Mouse (Mus musculus) kidney, adult 18-20 months (tissue): Measurements from ENCODE around the gene Cacna2d2.

Source experiments
- DNase-seq: peaks from one replicate; pipeline ENCODE4 v3.0.0; 2021

Cacna2d2 gene

DNA sequence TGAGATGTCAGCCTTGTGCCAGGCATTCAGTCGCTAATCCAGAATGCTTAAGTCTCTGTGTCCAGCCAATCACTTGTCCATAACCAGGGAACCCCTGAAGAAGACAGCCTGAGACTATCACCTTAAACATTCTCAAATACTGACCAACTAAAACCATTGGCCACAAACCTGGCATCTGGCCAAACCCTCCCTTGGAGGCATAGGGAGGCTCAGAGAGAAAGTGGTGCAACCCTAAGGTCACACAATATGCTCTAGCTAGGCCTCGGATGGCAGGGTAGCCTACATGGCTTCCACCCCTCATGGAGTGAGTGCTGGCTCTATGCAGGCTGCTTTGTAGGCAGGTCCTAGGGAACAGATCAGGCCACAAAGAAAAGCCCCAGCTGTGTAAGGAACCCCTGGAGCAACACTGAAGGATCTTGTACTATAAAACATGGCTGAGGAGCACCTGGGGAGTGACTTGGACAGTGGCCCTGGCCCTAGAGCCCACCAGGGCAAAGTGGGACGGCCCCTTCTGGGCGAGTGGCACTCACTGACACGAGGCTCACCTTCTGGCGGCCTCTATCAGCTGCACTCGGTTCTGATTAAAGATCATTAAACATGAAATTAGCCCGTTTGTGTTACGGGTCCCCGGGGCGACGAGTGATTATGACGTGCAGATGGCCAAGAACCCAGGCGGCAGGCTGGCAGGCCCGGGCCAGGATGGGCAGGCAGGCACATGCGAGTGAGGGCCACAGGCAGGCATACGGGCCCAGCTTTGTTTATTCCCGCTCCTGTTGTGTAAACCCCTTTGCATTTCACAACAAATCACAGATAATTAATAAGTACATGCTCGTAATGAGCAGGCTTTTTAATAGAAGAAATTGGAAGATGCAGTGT lies 105.5 kb downstream of the Cacna2d2 start:
- no peak for DNase-seq

DNA sequence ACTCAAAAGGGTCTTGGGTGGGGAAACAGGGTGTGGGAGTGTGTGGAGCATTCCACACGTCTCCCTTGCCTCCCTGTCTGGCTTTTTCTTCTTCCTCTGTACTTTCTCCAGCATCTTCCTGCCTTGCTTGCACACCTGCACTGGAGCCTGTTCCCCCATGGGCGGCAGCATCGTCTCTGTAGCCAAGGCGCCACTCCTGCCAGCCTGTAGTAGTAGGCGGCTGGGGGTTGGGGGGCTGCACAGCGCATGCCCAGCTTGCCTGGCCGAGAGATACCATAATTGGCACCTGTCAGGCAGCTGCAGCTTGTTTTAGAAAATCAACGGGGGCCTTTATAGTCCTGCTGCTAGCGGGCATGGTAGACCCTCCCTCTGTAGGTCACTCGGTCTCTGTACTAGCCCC lies 108.9 kb downstream of the Cacna2d2 start:
- no peak for DNase-seq

DNA sequence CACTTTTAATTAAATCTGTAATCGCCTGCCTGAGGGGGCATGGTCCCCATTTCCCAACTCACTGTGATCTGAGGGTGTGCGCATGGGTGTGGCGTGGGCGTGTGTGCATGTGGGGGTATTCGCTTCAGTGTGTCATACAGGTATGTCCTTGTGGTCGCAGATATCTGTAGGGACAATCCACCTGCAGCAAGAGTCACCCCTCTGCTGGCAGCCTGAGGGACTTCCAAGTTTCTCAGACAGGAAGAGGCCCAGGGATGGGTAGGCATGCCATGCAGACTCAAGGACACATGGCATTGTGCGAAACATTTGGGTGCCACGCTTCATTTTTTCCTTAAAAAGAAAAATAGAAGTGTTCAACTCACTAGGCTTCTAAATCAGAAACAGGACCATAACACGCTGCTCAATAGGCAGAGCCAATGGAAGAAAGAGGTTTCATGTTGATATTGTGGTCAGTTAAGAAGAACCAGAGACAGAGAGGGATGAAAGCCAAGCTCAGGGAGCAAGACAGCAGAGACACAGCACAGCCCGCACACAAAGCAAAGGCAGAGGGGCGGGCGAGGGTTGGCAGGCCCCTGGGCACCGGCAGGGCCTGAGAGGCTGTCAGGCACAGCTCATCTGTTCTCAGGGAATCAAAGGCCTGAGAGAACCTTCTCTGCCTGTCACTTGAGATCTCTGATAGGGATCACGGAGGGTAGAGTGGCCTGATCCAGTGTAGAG lies 111.1 kb downstream of the Cacna2d2 start:
- no peak for DNase-seq

DNA sequence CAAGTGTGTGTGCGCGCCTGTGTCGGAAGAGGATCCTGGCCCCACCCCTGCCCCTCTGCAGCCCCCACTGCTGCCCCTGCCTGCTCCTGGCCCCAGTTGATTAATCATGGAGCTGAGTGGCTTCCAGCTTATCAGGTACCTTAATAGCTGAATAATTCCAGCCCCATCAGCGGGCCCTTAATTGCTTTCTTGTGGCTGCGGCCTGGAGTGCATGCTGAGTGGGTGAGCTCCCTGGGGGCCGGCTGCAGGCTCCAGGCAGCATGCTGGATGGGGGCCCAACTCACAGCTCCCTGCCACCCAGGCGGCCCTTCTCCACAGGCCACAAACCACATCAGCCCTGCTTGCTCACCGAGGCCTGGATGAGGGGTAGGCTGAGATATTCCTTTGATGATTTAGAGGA lies 112.0 kb downstream of the Cacna2d2 start:
- DNase-seq = no peak

DNA sequence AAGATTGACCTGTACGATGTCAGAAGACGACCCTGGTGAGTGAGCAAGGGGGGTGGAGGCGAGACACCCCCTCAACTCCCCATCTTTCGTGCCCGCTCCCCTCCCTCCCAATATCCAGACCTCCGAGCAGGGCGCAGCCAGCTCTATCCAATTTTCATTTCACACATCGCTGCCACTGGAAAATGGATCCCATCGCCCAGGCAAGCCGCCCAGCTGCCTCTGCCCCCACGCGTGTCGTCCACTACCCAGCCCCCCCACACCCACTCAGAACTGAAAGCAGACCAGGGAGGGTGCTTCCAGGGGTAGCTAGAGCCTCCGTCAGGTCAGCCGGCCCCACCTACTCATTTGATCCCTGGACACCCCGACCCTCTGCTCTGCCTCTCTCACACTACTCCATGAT lies 112.9 kb downstream of the Cacna2d2 start:
- no peak for DNase-seq

DNA sequence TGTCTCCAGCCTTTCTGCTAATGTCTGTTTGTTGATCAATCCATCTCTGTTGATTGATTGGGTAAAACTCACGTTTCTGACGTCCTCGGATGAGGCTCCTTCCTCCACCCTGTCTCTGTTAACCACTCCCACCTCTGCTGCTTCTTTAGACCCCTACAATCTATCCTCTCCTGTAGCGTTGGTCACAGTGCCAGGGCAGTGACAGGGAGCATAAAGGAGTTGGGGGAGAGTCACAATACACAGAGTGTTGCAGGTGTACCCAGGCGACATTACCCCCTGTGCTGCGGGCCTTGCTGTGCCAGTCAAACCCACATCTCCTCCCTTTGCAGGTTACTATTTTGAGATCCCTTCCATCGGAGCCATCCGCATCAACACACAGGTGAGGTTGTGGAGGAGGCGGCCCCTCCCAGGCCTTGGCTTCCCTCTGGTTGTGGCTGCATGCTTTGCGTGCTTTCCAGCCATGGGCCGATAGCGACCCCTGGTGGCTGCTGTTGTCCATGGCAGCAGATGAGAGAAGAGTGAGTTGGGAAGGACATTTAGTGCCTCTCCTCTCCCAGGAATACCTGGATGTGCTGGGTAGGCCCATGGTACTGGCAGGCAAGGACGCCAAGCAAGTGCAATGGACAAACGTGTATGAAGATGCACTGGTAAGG lies 115.0 kb downstream of the Cacna2d2 start:
- peak; percentile 86 for DNase-seq

DNA sequence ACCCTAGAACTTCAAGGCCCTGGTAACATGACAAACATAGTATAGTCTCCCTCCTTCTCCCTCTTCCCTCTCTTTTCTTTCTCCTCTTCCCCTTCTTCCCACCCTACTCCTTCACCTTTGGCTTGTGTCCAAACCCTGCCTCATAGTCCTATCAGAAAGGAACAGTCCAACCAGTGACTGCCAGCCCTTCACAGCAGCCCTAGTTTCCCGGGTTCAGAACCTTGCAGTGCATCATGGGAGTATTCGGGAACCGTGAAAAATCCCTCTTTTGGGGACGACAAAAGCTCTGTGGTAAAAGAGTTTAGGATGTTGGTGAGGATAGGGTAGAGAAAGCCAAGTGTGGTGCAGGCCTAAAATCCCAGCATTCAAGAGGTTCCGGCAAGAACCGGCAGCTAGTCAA lies 120.9 kb downstream of the Cacna2d2 start:
- no peak for DNase-seq

DNA sequence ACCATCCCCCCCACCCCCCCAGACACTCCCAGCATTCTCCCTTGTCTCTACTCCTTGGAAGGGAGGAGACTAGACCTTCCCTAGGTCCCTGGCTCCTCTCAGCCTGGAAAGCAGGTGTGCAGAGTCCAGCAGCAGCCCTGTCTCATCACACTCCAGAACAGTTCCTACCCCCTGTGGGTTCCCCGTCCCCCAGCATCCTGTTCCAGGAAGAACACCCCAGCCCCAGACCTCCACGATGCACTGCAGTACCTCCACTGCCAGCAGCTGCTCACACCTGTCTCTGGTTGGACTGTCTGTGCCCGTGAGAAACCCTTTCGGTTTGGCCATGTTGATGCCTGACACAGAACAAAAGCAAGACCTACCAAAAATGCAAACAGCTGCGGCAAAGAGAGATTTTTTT lies 121.8 kb downstream of the Cacna2d2 start:
- no peak for DNase-seq

DNA sequence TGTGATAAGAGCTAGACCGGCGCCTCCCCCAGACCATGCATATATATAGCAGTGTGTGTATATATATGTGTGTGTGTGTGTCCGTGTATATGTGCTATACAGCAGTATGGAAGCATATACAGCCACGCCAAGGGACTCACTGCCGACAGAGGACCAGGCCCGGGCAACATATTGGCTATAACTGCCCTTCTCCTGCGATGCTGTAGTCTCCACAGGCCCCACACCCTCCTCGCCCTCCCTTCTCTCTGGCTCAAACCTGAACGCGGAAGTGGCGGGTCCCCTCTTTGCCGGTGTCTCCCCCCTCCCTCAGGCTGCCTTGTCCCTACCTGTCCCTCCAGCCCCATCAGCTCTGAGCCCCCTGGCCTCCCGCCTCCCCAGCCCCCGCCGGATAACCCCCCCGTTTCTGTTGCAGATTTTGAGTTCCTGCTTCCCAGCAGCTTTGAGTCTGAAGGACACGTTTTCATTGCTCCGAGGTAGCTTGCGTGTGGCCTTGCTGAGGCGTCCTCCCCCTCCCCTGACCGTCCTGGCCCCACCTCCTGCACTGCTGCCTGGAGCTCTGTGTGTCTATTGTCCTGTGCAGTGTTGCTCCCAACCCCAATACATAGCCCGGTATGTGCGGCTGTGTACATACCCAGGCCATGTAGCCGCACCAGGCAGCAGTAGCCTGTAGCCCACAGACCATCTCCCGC lies 122.4 kb downstream of the Cacna2d2 start:
- no peak for DNase-seq

DNA sequence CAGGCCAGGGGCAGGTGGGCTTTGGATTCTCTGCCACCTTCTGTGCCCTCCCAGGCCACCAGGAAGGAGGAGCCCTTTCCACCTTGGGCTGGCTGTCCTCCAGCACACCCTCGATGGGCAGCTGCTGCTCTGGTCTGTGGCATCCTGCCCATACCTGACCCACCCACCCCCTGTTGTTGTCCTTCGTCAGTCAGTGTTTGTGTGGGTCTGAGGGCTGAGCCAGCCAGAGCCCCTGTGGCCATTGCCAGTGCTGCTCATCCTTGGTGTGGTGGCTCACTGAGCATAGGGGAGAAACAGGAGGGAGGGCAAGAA lies 122.9 kb downstream of the Cacna2d2 start:
- no peak for DNase-seq

DNA sequence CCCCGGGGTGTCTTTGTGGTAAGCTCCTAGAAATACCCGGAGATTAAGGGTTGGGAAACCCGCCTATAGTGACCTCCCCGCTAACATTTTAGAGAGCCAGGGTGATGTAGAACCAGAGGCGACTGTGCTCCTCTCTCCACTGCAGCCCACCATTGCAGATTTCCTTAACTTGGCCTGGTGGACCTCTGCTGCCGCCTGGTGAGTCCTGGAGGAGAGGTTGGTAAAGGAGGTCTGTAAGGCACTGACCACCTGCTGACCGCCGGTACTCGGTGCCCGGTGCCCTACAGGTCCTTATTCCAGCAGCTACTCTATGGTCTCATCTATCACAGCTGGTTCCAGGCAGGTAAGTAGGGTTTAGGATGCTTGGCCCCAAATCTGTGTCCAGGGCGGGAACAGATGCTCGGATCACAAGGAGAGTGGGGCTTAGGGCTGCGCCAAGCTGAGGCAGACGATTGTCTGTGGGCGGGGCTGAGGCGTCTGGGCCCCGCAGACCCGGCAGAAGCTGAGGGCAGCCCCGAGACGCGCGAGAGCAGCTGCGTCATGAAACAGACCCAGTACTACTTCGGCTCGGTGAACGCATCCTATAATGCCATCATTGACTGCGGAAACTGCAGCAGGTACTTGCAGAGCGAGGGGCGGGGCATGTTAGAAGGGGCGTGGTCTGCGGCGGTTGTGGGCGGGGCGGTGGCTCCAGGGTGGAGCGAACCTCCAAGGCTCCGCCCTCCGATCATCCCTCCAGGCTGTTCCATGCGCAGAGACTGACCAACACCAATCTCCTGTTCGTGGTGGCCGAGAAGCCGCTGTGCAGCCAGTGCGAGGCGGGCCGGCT lies 127.0 kb downstream of the Cacna2d2 start:
- DNase-seq = peak; percentile 81

DNA sequence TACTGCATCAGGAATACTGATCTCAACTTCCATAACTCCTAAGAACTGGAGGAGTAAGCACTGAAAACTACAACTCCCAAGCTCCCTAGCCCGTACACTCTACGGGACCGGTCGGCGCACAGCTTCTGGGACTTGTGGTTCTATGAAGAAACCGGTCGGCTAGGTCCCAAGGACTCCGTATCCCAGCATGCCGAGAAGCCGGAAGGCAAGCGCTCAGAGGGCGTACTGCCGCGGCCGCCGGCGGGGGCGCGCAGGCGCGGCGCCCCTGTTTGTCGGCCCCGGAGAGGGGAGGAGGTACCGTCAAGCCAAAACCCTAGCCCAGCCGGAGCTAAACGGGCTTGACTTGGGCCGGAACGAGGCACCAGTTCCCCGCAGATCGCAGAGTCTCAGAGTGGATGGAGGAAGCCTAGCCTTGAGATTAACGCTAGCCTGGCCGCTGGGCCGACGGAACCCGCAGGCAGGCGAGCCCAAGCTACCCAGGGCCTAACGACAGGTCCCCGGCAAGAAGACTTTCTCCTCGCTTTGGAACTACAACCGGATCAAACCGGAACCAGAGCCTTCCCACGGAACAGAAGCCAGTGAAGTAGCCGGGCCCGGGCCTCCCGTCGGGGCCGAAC lies 134.5 kb downstream of the Cacna2d2 start, which contains the start of gene Tmem115:
TSS of gene Tmem115 (plus strand) at position 155 of the 617 bp plus-strand sequence.
- DNase-seq = peak; percentile 90

DNA sequence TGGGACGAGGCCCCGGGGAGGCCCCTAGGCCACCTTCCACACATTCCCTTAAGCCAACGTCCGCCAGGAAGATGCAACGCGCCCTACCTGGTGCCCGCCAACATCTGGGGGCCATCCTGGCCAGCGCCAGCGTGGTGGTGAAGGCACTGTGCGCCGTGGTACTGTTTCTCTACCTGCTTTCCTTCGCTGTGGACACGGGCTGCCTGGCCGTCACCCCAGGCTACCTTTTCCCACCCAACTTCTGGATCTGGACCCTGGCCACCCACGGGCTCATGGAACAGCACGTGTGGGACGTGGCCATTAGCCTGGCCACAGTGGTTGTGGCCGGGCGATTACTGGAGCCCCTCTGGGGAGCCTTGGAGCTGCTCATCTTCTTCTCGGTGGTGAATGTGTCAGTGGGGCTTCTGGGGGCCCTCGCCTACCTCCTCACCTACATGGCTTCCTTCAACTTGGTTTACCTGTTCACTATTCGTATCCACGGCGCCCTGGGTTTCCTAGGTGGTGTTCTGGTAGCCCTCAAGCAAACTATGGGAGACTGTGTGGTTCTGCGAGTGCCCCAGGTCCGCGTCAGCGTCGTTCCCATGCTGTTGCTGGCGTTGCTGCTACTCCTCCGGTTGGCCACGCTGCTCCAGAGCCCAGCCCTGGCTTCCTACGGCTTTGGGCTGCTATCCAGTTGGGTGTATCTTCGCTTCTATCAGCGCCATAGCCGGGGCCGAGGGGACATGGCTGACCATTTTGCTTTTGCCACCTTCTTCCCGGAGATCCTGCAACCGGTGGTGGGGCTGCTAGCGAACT lies 135.2 kb downstream of the Cacna2d2 start:
- DNase-seq = no peak

DNA sequence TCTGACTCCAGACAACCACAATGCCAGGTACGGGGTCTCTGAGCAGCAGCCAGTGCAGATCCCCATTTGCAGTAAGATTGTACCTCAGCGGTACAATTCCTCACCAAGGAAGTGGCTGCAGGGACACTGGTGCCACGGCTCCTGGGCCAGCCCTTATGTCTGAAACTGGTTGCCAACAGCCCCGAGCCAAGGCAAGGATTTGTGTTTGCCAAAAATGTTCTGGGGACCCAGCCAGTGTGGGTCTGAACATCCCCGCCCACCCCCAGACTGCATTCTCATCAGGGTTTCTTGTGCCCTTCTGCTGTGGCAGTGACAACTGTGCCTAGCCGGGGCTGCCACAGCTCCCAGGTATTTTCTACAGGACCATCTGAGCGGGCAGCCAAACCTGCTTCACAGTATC lies 138.8 kb downstream of the Cacna2d2 start:
- DNase-seq = no peak

DNA sequence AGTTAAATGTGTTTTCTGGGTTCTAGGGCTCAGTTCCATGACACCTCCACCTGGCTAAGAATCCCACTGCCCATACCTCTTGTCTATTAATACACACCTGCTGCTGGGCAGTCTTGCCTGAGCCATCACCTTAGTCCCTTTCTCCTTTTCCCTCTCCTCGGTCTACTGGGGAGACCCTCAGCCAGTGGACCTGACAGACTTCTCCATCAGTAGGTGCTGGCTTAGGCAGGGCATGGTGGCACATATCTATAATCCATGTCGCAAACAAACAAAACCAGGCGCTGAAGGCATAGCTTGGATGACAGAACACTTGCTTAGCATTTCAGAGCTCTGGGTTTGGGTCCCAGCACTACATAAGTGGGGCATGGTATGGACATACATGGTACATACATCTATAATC lies 139.3 kb downstream of the Cacna2d2 start:
- no peak for DNase-seq

DNA sequence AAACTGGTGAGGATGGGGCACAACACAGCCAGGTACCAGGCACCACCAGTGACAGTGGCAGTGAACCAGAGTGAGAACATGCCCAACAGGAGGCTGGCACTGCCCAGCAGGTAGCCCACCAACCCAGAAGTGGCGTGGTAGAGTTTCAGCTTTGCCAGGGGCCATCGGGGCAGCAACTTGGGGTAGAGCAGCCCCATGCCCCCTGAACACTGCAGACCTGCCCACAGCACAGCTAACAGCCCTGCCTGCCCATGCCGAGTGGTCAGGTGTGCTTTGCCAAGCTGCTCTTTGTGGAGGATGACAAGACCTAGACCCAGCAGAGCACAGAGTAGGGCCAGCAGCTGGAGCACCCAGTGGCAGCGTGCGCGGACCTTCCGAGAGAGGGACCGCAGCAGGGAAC lies 140.5 kb downstream of the Cacna2d2 start:
- no peak for DNase-seq

DNA sequence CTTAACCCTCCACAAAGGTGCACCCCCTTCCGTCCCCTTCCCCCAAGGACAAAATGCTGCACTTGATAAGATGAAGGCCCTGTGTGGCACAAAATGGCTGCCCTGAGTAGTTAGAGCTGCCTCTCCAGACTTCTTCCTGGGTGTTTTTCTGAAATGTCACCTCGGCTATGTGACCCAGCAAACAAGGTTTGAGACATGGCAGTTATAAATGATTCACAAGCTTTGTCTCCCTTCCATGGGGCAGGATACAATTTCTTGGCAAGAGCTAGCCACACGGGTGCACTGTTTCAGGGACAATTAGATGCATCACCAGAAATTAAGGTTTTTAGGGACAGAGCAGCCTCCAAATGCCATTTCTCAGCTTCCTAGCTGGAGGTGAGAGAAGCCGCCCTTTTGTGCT lies 141.0 kb downstream of the Cacna2d2 start:
- DNase-seq = no peak

DNA sequence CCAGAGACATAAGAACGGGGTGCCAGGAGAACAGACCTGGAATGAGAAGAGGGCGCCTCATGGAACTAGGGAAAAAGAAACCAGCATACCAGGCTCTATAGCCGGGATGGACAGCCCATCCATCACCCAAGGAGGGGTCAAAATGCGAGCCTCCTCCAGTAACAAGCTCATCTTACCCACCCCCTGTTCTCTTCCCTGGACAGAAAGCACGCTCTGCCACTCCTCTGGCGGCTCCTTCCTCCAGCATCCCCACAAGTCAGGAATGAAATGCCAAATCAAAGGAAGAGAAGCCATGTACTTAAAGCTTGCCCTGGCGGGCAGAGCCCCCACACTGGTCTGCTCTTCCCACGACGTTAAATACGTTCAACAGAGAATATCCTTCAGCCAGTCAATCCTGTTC lies 141.6 kb downstream of the Cacna2d2 start:
- DNase-seq = no peak

DNA sequence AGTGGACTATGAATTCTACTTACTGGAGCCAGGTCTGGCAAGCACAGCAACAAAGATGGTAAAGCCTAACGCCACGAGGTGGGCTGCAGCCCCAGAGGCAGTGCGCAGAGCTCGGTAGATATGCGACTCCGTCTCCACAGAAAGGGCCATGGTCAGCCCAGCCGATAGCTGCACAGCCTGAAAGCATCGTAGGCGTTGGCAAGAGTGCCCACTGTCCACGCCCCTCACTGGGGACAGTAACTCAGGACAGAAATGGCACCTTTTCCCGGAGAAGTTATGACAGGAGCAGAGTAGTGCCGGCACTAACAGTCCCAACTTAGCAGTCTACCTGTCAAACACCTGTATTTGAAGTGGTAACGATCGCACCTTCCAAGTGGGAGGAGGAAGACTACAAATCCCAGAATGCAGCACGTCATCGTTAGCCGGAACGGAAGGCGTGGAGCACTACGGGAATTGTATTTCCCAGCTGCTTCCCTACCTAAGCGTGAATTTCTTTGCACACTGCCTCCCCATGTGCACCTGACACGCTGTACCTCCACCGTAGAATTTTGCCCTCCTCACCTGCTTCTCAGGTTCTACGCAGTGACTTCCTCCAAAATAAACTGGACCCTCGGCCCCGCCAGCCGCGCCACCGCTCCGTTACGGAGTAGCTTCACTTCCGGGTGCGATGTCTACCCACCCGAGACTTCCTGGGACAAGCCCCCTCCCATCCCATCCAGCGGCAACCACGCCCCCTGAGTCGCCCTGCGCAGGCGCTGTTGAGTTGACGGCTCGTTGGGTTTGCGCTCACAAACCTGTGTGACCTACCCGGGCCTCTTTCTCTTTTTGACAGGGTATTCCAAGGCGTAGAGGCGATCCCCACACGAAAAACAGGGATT lies 142.3 kb downstream of the Cacna2d2 start, which contains the start of the genes Cyb561d2 and Nprl2:
TSS of gene Cyb561d2 (minus strand) at position 720 of the 878 bp plus-strand sequence.
TSS of gene Nprl2 (plus strand) at position 753 of the 878 bp plus-strand sequence.
- DNase-seq = peak; percentile 98

DNA sequence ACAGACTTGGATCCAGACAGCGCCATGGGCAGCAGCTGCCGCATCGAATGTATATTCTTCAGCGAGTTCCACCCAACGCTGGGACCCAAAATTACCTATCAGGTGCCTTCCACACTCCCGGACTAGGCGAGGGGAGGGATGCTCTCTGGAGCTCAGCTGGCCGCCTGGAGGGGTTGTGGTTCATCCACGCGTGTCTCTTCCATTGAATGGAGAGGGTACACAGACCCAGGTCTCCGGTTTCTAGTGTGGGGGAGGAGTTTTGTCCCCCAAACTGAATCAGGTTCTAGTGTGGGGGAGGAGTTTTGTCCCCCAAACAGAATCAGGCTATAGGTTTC lies 142.9 kb downstream of the Cacna2d2 start:
- no peak for DNase-seq
